Mouse (Mus musculus) cerebral cortex, adult 2 months (tissue): Measurements from ENCODE around the gene Slc24a3.

Source experiments
- whole genome bisulfite sequencing: fragments of 180-500 bp; shearing (Covaris S2); methylation state at CpG from one replicate; pipeline ENCODE4 v1.1.7; 2018; 5-methylcytosine and 5-hydroxymethylcytosine counted together

The Slc24a3 gene

GRCm38 (mm10) chr2:145197076-145197475 lies 29.5 kb downstream of the Slc24a3 start:
- WGBS: 44% methylated on average over 4 of the region's 4 CpGs

- 97% methylated on average over 11 of the region's 11 CpGs for WGBS
These were observed 46.0 kb downstream of the Slc24a3 start for GRCm38 (mm10) chr2:145213587-145213986.

- 82% methylated on average over 8 of the region's 8 CpGs for WGBS
These were observed 46.7 kb downstream of the Slc24a3 start for GRCm38 (mm10) chr2:145214086-145214831.

DNA sequence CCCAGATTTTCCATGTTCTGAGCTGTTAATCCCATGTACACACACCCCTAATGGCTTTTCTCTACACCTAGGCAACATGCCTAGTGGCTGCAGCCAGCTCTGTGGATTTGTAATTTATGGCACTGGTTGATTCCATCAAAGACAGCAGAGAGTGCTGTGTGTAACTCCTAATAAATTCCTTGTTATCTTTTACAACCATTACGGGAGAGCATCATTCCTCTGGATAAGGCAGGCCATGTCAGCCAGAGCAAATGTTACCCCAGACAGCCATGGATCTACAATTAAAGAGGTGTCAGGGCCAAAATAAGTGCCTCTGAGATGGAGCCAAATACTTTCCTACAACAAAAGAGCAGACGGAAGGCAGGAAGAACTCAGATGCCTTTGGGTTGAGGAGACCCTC lies 49.0 kb downstream of the Slc24a3 start:
- whole genome bisulfite sequencing: 82% methylated on average over 2 of the region's 2 CpGs

GRCm38 (mm10) chr2:145217422-145217821 lies 49.9 kb downstream of the Slc24a3 start:
- WGBS: 95% methylated on average over 2 of the region's 2 CpGs

DNA sequence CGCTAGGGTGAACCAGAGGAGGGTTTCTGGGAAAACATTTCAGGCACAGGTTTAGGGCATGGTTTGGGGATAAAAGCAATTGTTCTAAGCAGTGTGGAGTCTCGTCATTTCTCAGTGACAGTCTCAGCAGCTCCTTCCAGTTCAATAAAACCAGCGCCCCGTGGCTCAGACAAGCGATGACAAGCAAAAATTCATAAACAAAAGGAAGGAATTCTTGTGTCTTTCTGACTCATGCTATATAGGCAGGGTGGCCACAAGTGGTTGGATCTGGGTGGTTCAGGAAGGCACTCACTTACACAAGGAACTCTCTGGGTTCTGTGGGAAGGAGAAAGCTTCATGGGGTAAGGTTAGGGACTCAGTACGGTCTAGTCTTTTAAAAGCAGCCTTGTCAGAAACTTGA lies 51.7 kb downstream of the Slc24a3 start:
- WGBS: 87% methylated on average over 6 of the region's 6 CpGs

GRCm38 (mm10) chr2:145223646-145224045 lies 56.1 kb downstream of the Slc24a3 start:
- 96% methylated on average over 4 of the region's 4 CpGs for WGBS

GRCm38 (mm10) chr2:145225640-145226039 lies 58.1 kb downstream of the Slc24a3 start:
- 52% methylated on average over 3 of the region's 3 CpGs for WGBS

DNA sequence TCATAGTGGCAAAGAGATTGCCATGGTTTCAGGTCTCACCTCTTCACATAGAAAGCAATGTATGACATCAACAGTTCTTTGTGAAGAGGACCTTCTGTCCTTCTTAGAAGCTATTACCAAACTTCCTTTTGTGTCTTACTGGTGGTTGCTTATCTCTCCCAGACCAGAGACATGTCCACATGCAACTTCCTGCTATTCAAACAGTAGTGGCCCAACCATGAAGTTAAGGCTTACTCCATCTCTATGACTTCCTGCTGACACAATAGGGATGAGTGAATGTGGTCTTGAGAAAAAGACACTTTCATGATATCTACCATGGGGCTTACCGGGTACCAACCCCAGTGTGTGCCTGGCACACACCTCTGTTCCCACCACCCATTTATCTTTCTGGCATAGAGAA lies 58.5 kb downstream of the Slc24a3 start:
- WGBS: 77% methylated on average over 1 of the region's 1 CpGs

DNA sequence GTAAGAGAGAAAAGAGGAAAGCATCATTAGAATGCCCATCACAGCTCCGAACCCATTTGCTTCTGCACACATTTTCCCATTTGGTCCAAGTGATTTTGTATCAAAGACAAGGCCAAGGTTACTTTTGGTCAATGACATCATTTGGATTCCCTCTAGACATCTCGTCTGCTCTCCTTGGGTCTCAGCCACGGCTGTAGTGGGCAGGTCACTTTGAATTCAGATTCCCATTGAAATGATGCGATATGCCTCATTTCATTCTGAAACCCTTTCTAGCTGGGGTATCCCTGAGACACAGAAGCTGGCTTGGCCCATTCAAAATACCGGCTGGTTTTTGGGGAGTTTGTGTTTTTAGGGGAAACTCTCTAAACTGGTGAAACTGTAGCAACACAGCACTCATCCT lies 59.8 kb downstream of the Slc24a3 start:
- WGBS: 81% methylated on average over 5 of the region's 5 CpGs

GRCm38 (mm10) chr2:145232764-145233484 lies 65.4 kb downstream of the Slc24a3 start:
- WGBS: 61% methylated on average over 6 of the region's 6 CpGs

GRCm38 (mm10) chr2:145233547-145234398 lies 66.2 kb downstream of the Slc24a3 start:
- 51% methylated on average over 7 of the region's 7 CpGs for WGBS

DNA sequence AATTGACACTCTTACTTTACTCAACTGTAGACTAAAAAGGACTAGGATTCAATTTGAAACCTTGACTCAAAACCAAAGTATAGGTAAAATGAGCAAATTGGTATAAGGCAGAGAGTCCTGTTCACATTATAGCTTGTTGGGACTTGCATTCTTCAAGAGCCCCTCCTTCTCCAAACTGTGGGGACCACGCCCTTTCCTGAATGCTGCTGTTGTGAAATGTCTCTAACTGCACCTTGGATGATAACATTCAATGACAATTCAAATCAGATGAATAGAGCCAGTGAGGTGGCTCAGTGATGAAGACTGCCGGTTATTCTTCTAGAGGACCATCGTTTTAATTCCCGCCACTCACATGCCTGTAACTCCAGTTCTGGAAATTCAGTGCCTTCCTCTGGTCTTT lies 78.8 kb downstream of the Slc24a3 start:
- WGBS: 95% methylated on average over 4 of the region's 4 CpGs

DNA sequence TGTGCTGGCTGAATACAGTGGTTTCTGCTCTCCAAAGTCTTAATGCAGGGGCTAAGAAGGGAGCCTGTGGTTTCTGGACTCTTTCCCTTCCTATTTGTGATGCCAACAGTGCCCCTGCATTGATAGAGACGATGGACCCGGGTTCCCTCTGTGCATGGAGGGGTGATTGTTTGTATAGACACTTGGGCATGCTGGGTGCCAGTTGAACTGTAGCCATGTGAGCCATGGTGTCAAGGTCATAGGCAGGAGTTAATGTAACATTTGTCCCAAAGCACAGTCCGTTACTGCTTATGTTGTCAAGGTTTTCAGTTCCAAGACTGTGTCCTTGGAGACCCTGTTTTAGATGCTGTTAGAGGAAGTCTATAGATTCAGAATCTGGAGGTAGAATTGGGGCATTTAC lies 80.6 kb downstream of the Slc24a3 start:
- 62% methylated on average over 3 of the region's 3 CpGs for WGBS

GRCm38 (mm10) chr2:145257332-145257731 lies 89.8 kb downstream of the Slc24a3 start:
- WGBS: 55% methylated on average over 3 of the region's 3 CpGs

- WGBS: 91% methylated on average over 2 of the region's 2 CpGs
These were observed 90.3 kb downstream of the Slc24a3 start for GRCm38 (mm10) chr2:145257855-145258254.

- WGBS: 96% methylated on average over 1 of the region's 1 CpGs
These were observed 93.0 kb downstream of the Slc24a3 start for GRCm38 (mm10) chr2:145260574-145260973.

GRCm38 (mm10) chr2:145262153-145262552 lies 94.6 kb downstream of the Slc24a3 start:
- WGBS: 77% methylated on average over 1 of the region's 1 CpGs

GRCm38 (mm10) chr2:145266723-145267122 lies 99.2 kb downstream of the Slc24a3 start:
- 58% methylated on average over 1 of the region's 1 CpGs for WGBS

GRCm38 (mm10) chr2:145269410-145269809 lies 101.9 kb downstream of the Slc24a3 start:
- 82% methylated on average over 4 of the region's 4 CpGs for WGBS

DNA sequence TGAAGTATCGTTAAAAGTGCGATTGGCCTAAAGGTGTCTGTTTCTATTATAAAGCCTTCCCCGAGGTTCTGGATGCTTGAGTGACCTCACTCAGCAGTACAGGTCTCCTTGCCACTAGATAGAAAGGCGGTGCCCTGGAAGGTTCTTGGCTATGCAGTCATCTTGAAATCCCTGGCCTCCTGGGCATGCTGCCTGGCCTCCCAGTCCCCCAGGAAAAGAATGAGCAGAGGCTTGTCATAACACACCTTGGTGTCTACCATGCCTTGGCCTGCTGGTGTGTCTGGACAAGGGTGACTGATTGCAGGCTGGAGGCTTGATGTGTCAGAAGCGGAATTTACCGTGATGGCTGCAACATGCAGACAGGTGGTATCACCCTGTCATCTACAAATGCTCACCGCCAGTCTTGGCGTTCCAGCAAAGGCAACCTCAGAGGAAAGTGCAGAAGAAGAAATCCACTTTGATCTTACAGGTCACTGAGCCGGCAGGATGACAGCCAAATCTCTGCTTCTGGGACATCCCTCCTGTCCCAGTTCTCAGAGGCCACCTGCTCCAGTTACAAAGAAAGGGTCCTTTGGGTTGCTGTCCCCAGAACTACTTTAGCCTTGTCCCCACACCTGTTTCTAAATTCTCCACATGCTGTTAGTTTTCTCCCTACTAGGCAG lies 106.6 kb downstream of the Slc24a3 start:
- 92% methylated on average over 9 of the region's 9 CpGs for WGBS

DNA sequence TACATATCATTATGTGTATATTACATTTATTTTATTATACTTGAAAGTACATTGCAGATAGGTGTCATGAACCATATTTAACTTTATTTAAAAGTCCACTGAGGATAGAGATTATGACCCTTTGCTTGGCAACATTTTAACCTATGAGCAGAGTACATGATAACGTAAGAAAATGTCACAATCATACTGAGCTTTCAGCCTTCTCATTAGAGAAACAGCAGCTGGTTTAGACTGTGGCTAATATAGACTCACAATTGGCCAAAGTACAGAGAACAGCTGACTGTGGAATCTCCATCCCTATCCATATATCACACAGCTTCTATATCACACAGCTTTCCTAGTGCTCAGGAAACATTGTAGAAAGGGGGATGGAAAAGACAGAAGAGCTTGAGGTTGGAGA lies 111.8 kb downstream of the Slc24a3 start:
- WGBS: 85% methylated on average over 1 of the region's 1 CpGs
